Mouse (Mus musculus): ENCODE results near the gene 4632433K11Rik. TPM values are rescaled to one million over a fixed set of nuclear protein-coding genes. Genes with fewer than 3 reads are reported as not detected.
"Not testable (repeated sequence)": the region's sequence is repeated elsewhere in the genome, so short reads cannot be mapped to it uniquely, and the experiment has no call there.

Gene 4632433K11Rik
- polyA plus RNA-seq, 1 experiment from 2014 or later, result not detected

DNA sequence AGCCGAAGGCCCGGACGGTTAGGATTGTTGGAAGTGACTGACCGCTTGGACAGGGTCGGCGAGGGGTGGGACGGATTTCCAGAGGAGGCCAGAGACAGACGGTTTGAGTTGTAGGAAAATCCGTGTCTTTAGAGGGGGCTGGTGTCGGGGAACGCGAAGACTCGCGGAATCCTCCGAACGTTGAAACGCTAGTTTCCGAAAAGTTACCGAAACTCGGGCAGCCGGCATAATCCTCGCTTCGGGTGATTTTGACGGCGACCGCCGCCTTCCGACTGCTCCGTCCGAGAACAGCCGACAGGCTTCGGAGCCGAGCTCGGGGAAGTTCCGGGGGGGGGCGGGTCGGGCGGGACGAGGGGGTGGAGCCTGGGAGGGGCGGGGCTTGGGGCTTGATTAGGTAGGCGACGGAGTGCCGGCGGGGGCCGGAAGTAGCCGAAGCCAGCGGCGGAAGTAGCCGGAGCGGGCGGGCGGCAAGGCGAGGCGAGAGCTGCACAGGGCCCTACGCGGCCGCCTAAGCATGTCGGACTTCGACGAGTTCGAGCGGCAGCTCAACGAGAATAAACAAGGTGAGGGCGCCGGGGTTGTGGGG lies 27.9 kb downstream of the 4632433K11Rik start, which contains the start of gene U2af2:
Gene U2af2 (plus strand): TSS at position 370 of the 586 bp plus-strand sequence.
- under 1% methylated on average over 49 of the region's 65 CpGs for WGBS
- no peak for TF ChIP-seq CTCF (IDR thresholded peaks at IDR 0.05; ENCODE audit: low read depth)
- ATAC-seq, result peak; percentile 85
- Histone ChIP-seq H3K4me3 (ENCODE audit: low read depth, low read length) (peak within 1 kb of the TSS; percentile 71), H3K9ac (ENCODE audit: low read depth, low read length) (peak within 1 kb of the TSS; percentile 92), H3K4me1 (replicated peaks; ENCODE audit: control insufficient read depth, insufficient read depth, low read length) (peaks cover 8% of the 10 kb centered on the region; the same call in 1 of the 2 replicates), H3K9me3 (ENCODE audit: control insufficient read depth) (no peaks in the 10 kb centered on the region), H3K36me3 (ENCODE audit: control insufficient read depth, insufficient read depth) (peaks cover 7% of the 10 kb centered on the region), H3K27me3 (replicated peaks; ENCODE audit: control insufficient read depth, insufficient read depth, low read length) (peaks cover 11% of the 10 kb centered on the region), H3K27ac (ENCODE audit: low read depth, low read length) (peak within 1 kb of the TSS; percentile 99), H3K4me2 (replicated peaks; ENCODE audit: low read depth) (peak within 1 kb of the TSS; percentile 99)

DNA sequence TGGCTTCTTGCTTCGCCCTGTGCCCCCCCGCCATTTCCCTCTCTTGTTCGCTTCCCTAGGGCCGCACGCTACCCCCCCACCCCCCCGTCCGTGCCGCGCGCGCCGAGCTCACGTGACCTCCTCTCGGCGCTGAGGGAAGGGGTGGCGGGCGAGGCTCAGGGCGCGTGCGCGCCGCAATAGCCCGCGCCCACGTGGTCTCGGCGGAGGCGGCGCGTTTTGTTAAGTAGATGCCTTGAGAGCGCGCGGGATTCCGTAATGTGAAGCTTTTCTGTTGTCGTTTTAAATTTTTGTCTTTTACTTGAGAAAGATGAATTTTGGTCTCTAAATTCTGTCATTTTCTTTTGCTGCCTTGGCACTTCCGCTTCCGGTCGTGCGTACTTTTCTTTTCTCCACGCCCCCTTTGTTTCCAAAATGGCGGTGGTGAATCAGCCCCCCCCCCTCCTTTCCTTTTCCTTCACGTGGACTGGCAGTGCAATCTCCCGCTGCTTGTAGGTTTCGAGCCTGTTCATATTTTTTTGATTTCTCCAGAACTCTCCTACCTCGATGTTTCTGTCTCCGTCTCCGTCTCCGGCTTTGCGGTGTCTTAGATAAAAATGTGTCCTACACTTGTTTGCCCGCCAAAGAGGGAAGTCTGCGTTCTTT lies 28.6 kb downstream of the 4632433K11Rik start:
- Histone ChIP-seq H3K27ac (ENCODE audit: low read depth, low read length) (peak overlapping the region; percentile 99), H3K36me3 (ENCODE audit: control insufficient read depth, insufficient read depth) (peaks cover 13% of the 10 kb centered on the region), H3K4me2 (replicated peaks; ENCODE audit: low read depth) (peak overlapping the region; percentile 99), H3K4me3 (ENCODE audit: low read depth, low read length) (peak overlapping the region; percentile 71), H3K9ac (ENCODE audit: low read depth, low read length) (peak overlapping the region; percentile 92), H3K4me1 (replicated peaks; ENCODE audit: control insufficient read depth, insufficient read depth, low read length) (peaks cover 8% of the 10 kb centered on the region; the same call in 1 of the 2 replicates), H3K27me3 (replicated peaks; ENCODE audit: control insufficient read depth, insufficient read depth, low read length) (peaks cover 5% of the 10 kb centered on the region), H3K9me3 (ENCODE audit: control insufficient read depth) (no peaks in the 10 kb centered on the region)
- TF ChIP-seq CTCF (IDR thresholded peaks at IDR 0.05; ENCODE audit: low read depth), result no peak
- WGBS, result under 1% methylated on average over 50 of the region's 51 CpGs
- peak; percentile 65 for ATAC-seq

DNA sequence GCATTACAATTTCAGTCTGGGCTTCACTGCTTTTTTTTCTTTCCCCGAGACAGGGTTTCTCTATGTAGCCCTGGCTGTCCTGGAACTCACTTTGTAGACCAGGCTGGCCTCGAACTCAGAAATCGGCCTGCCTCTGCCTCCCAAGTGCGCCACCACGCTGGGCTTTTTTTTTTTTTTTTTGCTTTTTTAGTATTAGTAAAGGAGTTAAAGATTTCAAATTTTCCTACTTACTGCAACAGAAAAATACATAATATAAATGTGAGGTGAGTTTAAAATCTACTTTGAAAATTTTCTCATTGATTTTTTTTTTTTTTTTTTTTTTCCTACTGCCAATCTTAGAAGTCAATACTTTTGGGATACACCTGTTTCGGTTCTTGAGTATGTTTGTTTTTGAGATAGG lies 31.0 kb downstream of the 4632433K11Rik start:
- Histone ChIP-seq H3K36me3 (ENCODE audit: control insufficient read depth, insufficient read depth) (peaks cover 37% of the 10 kb centered on the region), H3K4me2 (replicated peaks; ENCODE audit: low read depth) (0 out of 2 replicates have a peak overlapping the region, but pooled peaks have one; percentile 99), H3K4me1 (replicated peaks; ENCODE audit: control insufficient read depth, insufficient read depth, low read length) (peaks cover 8% of the 10 kb centered on the region; the same call in 1 of the 2 replicates), H3K9me3 (ENCODE audit: control insufficient read depth) (no peaks in the 10 kb centered on the region), H3K27ac (ENCODE audit: low read depth, low read length) (no peak overlapping the region), H3K9ac (ENCODE audit: low read depth, low read length) (no peak overlapping the region), H3K27me3 (replicated peaks; ENCODE audit: control insufficient read depth, insufficient read depth, low read length) (no peaks in the 10 kb centered on the region), H3K4me3 (ENCODE audit: low read depth, low read length) (no peak overlapping the region)
- TF ChIP-seq CTCF (IDR thresholded peaks at IDR 0.05; ENCODE audit: low read depth), result no peak
- 90% methylated on average over 6 of the region's 6 CpGs for WGBS
- ATAC-seq, result no peak

DNA sequence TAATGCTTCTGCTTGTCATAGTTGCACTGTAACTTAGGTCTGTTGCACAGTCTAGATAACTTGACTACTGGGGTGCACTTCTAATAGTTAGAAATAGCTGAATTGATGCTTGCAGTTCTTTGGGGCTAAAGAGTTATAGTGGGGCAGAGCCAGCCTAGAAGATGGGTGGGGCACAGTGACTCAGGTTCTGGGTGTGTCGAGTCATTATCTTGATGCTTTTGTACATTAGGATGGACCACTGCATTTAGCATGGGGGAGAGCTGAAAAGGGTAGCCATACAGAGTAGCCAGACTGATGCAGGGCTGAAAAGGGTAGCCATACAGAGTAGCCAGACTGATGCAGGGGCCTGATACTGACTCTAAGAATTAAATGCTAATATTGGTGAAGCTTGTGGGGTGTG lies 39.7 kb downstream of the 4632433K11Rik start:
- ATAC-seq, result no peak
- WGBS, result 25% methylated on average over 1 of the region's 1 CpGs
- H3K27ac ChIP-seq (ENCODE audit: low read depth, low read length), result no peak overlapping the region
- no peaks in the 10 kb centered on the region for H3K4me1 ChIP-seq (replicated peaks; ENCODE audit: control insufficient read depth, insufficient read depth, low read length)
- no peak for TF ChIP-seq CTCF (IDR thresholded peaks at IDR 0.05; ENCODE audit: low read depth)
- peaks cover 88% of the 10 kb centered on the region for H3K36me3 ChIP-seq (ENCODE audit: control insufficient read depth, insufficient read depth)
- no peak overlapping the region for H3K9ac ChIP-seq (ENCODE audit: low read depth, low read length)
- H3K27me3 ChIP-seq (replicated peaks; ENCODE audit: control insufficient read depth, insufficient read depth, low read length), result no peaks in the 10 kb centered on the region
- H3K4me2 ChIP-seq (replicated peaks; ENCODE audit: low read depth), result no peak overlapping the region
- H3K9me3 ChIP-seq (ENCODE audit: control insufficient read depth), result no peaks in the 10 kb centered on the region
- no peak overlapping the region for H3K4me3 ChIP-seq (ENCODE audit: low read depth, low read length)

DNA sequence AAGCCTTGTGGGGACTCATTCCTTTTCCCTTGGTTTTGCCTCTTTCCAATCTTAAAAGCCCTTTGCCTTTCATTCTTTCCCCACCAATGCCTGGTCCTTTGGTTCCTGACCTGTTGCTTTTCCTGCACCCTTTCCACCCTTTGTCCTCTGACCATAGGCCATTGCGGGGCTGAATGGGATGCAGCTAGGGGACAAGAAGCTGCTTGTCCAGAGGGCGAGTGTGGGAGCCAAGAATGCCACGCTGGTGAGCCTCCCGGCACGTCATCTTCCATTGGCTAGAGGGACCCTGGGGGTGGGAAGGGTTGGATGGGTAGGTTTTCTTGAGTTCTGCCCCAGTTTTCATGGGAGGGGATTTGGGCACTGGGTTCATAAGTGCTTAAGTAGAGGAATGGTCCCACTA lies 41.1 kb downstream of the 4632433K11Rik start:
- no peak for ATAC-seq
- Histone ChIP-seq H3K36me3 (ENCODE audit: control insufficient read depth, insufficient read depth) (peaks cover 79% of the 10 kb centered on the region), H3K4me3 (ENCODE audit: low read depth, low read length) (no peak overlapping the region), H3K9ac (ENCODE audit: low read depth, low read length) (no peak overlapping the region), H3K27me3 (replicated peaks; ENCODE audit: control insufficient read depth, insufficient read depth, low read length) (no peaks in the 10 kb centered on the region), H3K4me2 (replicated peaks; ENCODE audit: low read depth) (no peak overlapping the region), H3K9me3 (ENCODE audit: control insufficient read depth) (no peaks in the 10 kb centered on the region), H3K4me1 (replicated peaks; ENCODE audit: control insufficient read depth, insufficient read depth, low read length) (no peaks in the 10 kb centered on the region), H3K27ac (ENCODE audit: low read depth, low read length) (no peak overlapping the region)
- TF ChIP-seq CTCF (IDR thresholded peaks at IDR 0.05; ENCODE audit: low read depth), result no peak
- WGBS, result 94% methylated on average over 5 of the region's 5 CpGs

DNA sequence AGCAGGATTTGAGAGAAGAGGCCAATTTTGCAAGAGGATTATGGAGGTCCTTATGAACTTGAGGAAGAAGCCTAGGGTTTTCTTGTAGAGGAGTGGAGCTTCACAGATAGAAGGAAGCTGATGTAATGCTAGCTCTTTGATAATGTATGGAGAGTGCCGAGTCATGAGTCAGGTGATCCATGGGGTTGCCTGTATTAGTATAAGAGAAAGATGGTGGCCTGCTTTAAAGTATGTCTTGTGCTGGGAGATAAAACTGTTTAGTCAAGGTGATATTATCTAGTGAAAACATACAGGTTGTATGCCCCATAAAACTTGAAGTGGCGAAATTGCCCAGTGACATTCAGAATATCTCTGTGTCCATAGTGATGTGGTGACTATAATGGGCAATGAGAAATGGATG lies 43.0 kb downstream of the 4632433K11Rik start:
- Histone ChIP-seq H3K9me3 (ENCODE audit: control insufficient read depth) (no peaks in the 10 kb centered on the region), H3K27me3 (replicated peaks; ENCODE audit: control insufficient read depth, insufficient read depth, low read length) (no peaks in the 10 kb centered on the region), H3K4me1 (replicated peaks; ENCODE audit: control insufficient read depth, insufficient read depth, low read length) (no peaks in the 10 kb centered on the region), H3K27ac (ENCODE audit: low read depth, low read length) (peak overlapping the region; percentile 50; the same call in 1 of the 2 replicates), H3K36me3 (ENCODE audit: control insufficient read depth, insufficient read depth) (peaks cover 59% of the 10 kb centered on the region), H3K9ac (ENCODE audit: low read depth, low read length) (no peak overlapping the region), H3K4me2 (replicated peaks; ENCODE audit: low read depth) (no peak overlapping the region), H3K4me3 (ENCODE audit: low read depth, low read length) (no peak overlapping the region)
- WGBS, result 44% methylated on average over 2 of the region's 2 CpGs
- no peak for ATAC-seq
- TF ChIP-seq CTCF (IDR thresholded peaks at IDR 0.05; ENCODE audit: low read depth), result no peak

DNA sequence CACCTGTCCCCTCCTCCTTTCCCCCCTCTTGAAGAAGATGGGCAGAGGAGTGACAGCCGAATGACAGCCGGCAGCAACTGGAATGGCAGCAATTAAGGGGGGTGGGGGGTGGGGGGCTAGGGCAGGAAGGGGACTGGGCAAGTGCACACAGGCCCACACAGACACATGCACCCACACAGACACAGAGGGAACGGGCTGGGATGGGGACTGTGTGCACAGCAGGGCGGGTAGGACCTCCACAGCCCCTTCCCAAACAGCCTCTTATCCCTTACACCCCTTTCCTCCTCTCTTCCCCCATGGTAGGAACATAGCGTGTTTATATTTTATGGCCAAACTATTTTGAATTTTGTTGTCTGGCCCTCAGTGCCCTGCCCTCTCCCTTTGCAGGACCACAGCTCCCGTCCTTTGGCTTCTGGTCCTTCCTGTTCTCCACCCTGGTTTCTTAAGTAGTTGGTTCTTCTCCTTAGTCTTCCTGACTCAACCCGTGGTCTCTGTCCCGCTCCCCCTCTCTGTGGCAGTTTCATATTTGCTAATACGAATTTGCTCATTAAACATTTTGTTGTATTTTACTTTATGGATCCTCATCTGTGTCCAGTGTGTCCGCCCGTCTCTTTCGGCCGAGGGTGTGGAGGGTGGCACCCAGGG lies 45.6 kb downstream of the 4632433K11Rik start:
- H3K27me3 ChIP-seq (replicated peaks; ENCODE audit: control insufficient read depth, insufficient read depth, low read length); H3K9me3 ChIP-seq (ENCODE audit: control insufficient read depth); H3K4me1 ChIP-seq (replicated peaks; ENCODE audit: control insufficient read depth, insufficient read depth, low read length); ATAC-seq: not testable (repeated sequence)
- Histone ChIP-seq H3K36me3 (ENCODE audit: control insufficient read depth, insufficient read depth) (peaks cover 36% of the 10 kb centered on the region), H3K4me2 (replicated peaks; ENCODE audit: low read depth) (peak overlapping the region; percentile 75), H3K27ac (ENCODE audit: low read depth, low read length) (peak overlapping the region; percentile 99), H3K9ac (ENCODE audit: low read depth, low read length) (peak overlapping the region; percentile 98), H3K4me3 (ENCODE audit: low read depth, low read length) (peak overlapping the region; percentile 95)
- 39% methylated on average over 10 of the region's 13 CpGs for WGBS
